Mouse (Mus musculus) neural tube, embryonic 12.5 days (tissue): ENCODE measurements around the gene Akr1c19. TPM values are rescaled to one million over a fixed set of nuclear protein-coding genes. Genes with fewer than 3 reads are reported as not detected.
A peak's percentile ranks its signal among the peaks of the same experiment; 100 is the strongest.

Source experiments
- ATAC-seq: fragments of 200-750 bp; cut with Nextera tagmentation; 2 replicates; pipeline ENCODE4 v1.8.0; 2017; ENCODE audit warnings: low read depth, mild to moderate bottlenecking, moderate TSS enrichment, moderate library complexity; ENCODE audit not compliant: low FRiP score
- H3K27ac ChIP-seq: fragments of 300-500 bp; sonication (generic); 2 replicates; pipeline ENCODE4 v1.5.1; 2016
- H3K27me3 ChIP-seq: fragments of 300-500 bp; sonication (generic); replicated peaks from 2 replicates; pipeline ENCODE4 v1.6.1; 2016; ENCODE audit warnings: mild to moderate bottlenecking
- H3K36me3 ChIP-seq: fragments of 300-500 bp; sonication (generic); 2 replicates; pipeline ENCODE4 v1.6.1; 2016; ENCODE audit warnings: mild to moderate bottlenecking
- H3K4me1 ChIP-seq: fragments of 300-500 bp; sonication (generic); 2 replicates; pipeline ENCODE4 v1.6.1; 2016
- H3K4me2 ChIP-seq: fragments of 300-500 bp; sonication (generic); replicated peaks from 2 replicates; pipeline ENCODE4 v1.6.1; 2016; ENCODE audit warnings: mild to moderate bottlenecking
- H3K4me3 ChIP-seq: fragments of 300-500 bp; sonication (generic); 2 replicates; pipeline ENCODE4 v1.5.1; 2016
- H3K9ac ChIP-seq: fragments of 300-500 bp; sonication (generic); 2 replicates; pipeline ENCODE4 v1.6.1; 2016; ENCODE audit warnings: mild to moderate bottlenecking
- H3K9me3 ChIP-seq: fragments of 300-500 bp; sonication (generic); 2 replicates; pipeline ENCODE4 v1.6.1; 2016; ENCODE audit warnings: mild to moderate bottlenecking
- WGBS: fragments of 180-500 bp; shearing (Covaris S2); methylation state at CpG from one replicate; pipeline ENCODE4 v1.1.7; 2016; 5-methylcytosine and 5-hydroxymethylcytosine counted together
- polyA plus RNA-seq: library from polyadenylated mRNA; unstranded; fragments of >200 nt; fragmentation: Nextera tagmentation; extraction: Ambion mirVana; gene quantifications from 2 replicates; pipeline ENCODE4 v1.2.1, GENCODE M21; 2016

The Akr1c19 gene
- polyA plus RNA-seq, 1 experiment from 2014 or later: 2.0 TPM

- H3K9me3 ChIP-seq: no peaks in the 10 kb centered on the region
- no peak overlapping the region for H3K9ac ChIP-seq
- H3K4me1 ChIP-seq: no peaks in the 10 kb centered on the region
- WGBS: 45% methylated on average over 7 of the region's 7 CpGs
- no peak overlapping the region for H3K4me2 ChIP-seq
- H3K4me3 ChIP-seq: no peak overlapping the region
- no peak overlapping the region for H3K27ac ChIP-seq
- 0 out of 2 replicates have a peak, but pooled peaks have one; percentile 48 for ATAC-seq
- H3K27me3 ChIP-seq: no peaks in the 10 kb centered on the region
- H3K36me3 ChIP-seq: no peaks in the 10 kb centered on the region
Observed at GRCm38 (mm10) chr13:4281471-4282412, 53.2 kb downstream of the Akr1c19 start.

- WGBS: 92% methylated on average over 4 of the region's 4 CpGs
- Histone ChIP-seq H3K9ac (no peak overlapping the region), H3K4me1 (no peaks in the 10 kb centered on the region), H3K9me3 (no peaks in the 10 kb centered on the region), H3K4me3 (no peak overlapping the region), H3K36me3 (no peaks in the 10 kb centered on the region), H3K27ac (no peak overlapping the region), H3K27me3 (no peaks in the 10 kb centered on the region), H3K4me2 (no peak overlapping the region)
- no peak for ATAC-seq
Observed at GRCm38 (mm10) chr13:4296991-4297390, 68.5 kb downstream of the Akr1c19 start.

Other genes with a start within 250 kb of the Akr1c19 start
- 0.36 and 0.68 TPM in 2 replicates for gene Akr1c14, start 179.7 kb upstream of the Akr1c19 start, polyA plus RNA-seq
- gene Akr1c18, start 78.0 kb upstream of the Akr1c19 start, polyA plus RNA-seq: not detected in 2 replicates
- gene Akr1c13, start 37.5 kb upstream of the Akr1c19 start, polyA plus RNA-seq: 2.8 TPM in 2 replicates
- 0.33 TPM in 1 of 2 replicates, not detected in the other for gene Akr1c12, start 50.7 kb downstream of the Akr1c19 start, polyA plus RNA-seq
- gene Akr1c6, start 205.6 kb downstream of the Akr1c19 start, polyA plus RNA-seq: not detected in 2 replicates